Mouse (Mus musculus) ES-CJ7 (cell line): ENCODE measurements around the gene Gm20883.
"Not testable (repeated sequence)": the region's sequence is repeated elsewhere in the genome, so short reads cannot be mapped to it uniquely, and the experiment has no call there.

Source experiments
- DNase-seq: peaks from one replicate; pipeline ENCODE4 v3.0.0; 2011; ENCODE audit warnings: low read depth, low spot score

Gm20883 gene

DNA sequence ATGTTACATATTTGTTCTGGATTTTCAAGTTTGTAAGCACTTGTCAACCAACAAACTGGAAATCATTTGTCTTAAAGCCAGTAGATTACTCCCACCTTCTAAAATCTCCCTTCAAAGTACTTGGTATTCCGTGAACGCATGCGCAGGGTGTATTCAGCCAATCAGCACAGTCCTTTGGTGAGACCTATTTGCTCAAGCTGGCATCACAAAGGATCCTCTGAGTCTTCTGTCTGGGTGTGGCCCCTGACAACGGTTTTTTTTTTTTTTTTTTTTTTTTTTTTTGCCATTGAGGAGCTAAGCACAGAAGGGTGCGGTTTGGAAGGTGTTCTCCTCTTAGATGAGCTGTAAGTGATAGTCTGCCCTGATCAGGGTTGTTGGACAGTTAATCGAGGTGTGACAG is at the start of gene Gm20883:
Gm20883 (plus strand) TSS at position 301 of the 400 bp plus-strand sequence.
- not testable (repeated sequence) for DNase-seq
